12 mouse cellular contexts compared by ENCODE assay signal in genomic region chr10:18194737-18195141, GRCm38 (mm10). TPM values are rescaled to one million over a fixed set of nuclear protein-coding genes. Genes with fewer than 3 reads are reported as not detected.
DNase-seq lines count a peak whose midpoint lies in the region; ATAC-seq and TF ChIP-seq lines count a peak whose summit lies in the region.
"Had no signal": no experiment of that assay in that cellular context is flagged by ENCODE, and none has a peak within 500 bp of the region (broad histone marks: within the 10 kb centered on the region; RNA-seq: fewer than 3 reads in every experiment).

No protein-coding gene starts in this region.

- DNase-seq in kidney, adult 8-10 months = no peak
- DNase-seq in forelimb bud, embryonic 11.5 days (ENCODE audit: low read depth, low spot score) = peak; percentile 70
- no peak for DNase-seq in neural tube, embryonic 10.5 days (ENCODE audit: extremely low spot score, low spot score)
- no peak for DNase-seq in gastrocnemius, adult 2 months
- DNase-seq in layer of hippocampus, postnatal 10 days (ENCODE audit: low spot score in 2 of 2) = no peak
- DNase-seq: adrenal gland, postnatal 10 days had no signal

- WGBS in kidney, embryonic 16.5 days = 24% methylated on average over 14 of the region's 14 CpGs
- WGBS in limb, embryonic 15.5 days = 41% methylated on average over 14 of the region's 14 CpGs
- WGBS in stomach, embryonic 16.5 days = 22% methylated on average over 14 of the region's 14 CpGs

- H3K4me3 ChIP-seq in kidney, embryonic 16.5 days (ENCODE audit: low read length) = no peak overlapping the region
- H3K4me3 ChIP-seq in limb, embryonic 15.5 days = no peak overlapping the region
- H3K4me3 ChIP-seq in stomach, embryonic 16.5 days (replicated peaks; ENCODE audit: low read length) = no peak overlapping the region
- H3K4me3 ChIP-seq in gastrocnemius, adult 2 months = no peak overlapping the region

- H3K4me2 ChIP-seq in kidney, embryonic 16.5 days (replicated peaks; ENCODE audit: low read depth, low read length) = peak overlapping the region; percentile 33
- peak overlapping the region; percentile 25; the same call in 1 of the 2 replicates for H3K4me2 ChIP-seq in limb, embryonic 15.5 days
- H3K4me2 ChIP-seq in stomach, embryonic 16.5 days (ENCODE audit: low read depth, low read length) = peak overlapping the region; percentile 22
- H3K4me2 ChIP-seq: midbrain, embryonic 11.5 days had no signal

- H3K4me1 ChIP-seq in kidney, embryonic 16.5 days (ENCODE audit: insufficient read depth, low read length) = peaks cover 20% of the 10 kb centered on the region
- peaks cover 8% of the 10 kb centered on the region; the same call in 1 of the 2 replicates for H3K4me1 ChIP-seq in limb, embryonic 15.5 days
- peaks cover 9% of the 10 kb centered on the region for H3K4me1 ChIP-seq in stomach, embryonic 16.5 days (ENCODE audit: control insufficient read depth, insufficient read depth, low read length)

- peak; percentile 63; the same call in 1 of the 2 replicates for ATAC-seq in kidney, embryonic 16.5 days (ENCODE audit: low FRiP score, low TSS enrichment)
- peak; percentile 67; the same call in 1 of the 2 replicates for ATAC-seq in limb, embryonic 15.5 days (ENCODE audit: insufficient number of reproducible peaks, low FRiP score, low TSS enrichment, low read depth)
- peak; percentile 81; the same call in 1 of the 2 replicates for ATAC-seq in stomach, embryonic 16.5 days (ENCODE audit: insufficient read depth, low FRiP score)
- ATAC-seq: CD4-positive, CD25-positive, alpha-beta regulatory T cell, adult 4 months had no signal

- H3K36me3 ChIP-seq in kidney, embryonic 16.5 days (ENCODE audit: insufficient read depth, low read length) = no peaks in the 10 kb centered on the region
- no peaks in the 10 kb centered on the region for H3K36me3 ChIP-seq in limb, embryonic 15.5 days
- H3K36me3 ChIP-seq in stomach, embryonic 16.5 days (ENCODE audit: control insufficient read depth, insufficient read depth, low read length) = no peaks in the 10 kb centered on the region

- no peaks in the 10 kb centered on the region for H3K9me3 ChIP-seq in kidney, embryonic 16.5 days (ENCODE audit: low read length)
- no peaks in the 10 kb centered on the region for H3K9me3 ChIP-seq in limb, embryonic 15.5 days
- H3K9me3 ChIP-seq in stomach, embryonic 16.5 days (replicated peaks; ENCODE audit: control insufficient read depth, low read length) = no peaks in the 10 kb centered on the region

- H3K27ac ChIP-seq in kidney, embryonic 16.5 days (ENCODE audit: low read length) = no peak overlapping the region
- H3K27ac ChIP-seq in limb, embryonic 15.5 days = peak overlapping the region; percentile 65
- H3K27ac ChIP-seq in stomach, embryonic 16.5 days (ENCODE audit: low read length) = peak overlapping the region; percentile 89
- no peak overlapping the region for H3K27ac ChIP-seq in gastrocnemius, adult 2 months

- no peak for TF ChIP-seq CTCF in gastrocnemius, adult 2 months (IDR thresholded peaks at IDR 0.05)

- H3K27me3 ChIP-seq in kidney, embryonic 16.5 days (ENCODE audit: insufficient read depth, low read length) = no peaks in the 10 kb centered on the region
- no peaks in the 10 kb centered on the region for H3K27me3 ChIP-seq in limb, embryonic 15.5 days
- H3K27me3 ChIP-seq in stomach, embryonic 16.5 days (ENCODE audit: control insufficient read depth, insufficient read depth, low read length) = no peaks in the 10 kb centered on the region

- no peak overlapping the region for H3K9ac ChIP-seq in kidney, embryonic 16.5 days (replicated peaks; ENCODE audit: low read length)
- H3K9ac ChIP-seq in limb, embryonic 15.5 days = no peak overlapping the region
- H3K9ac ChIP-seq in stomach, embryonic 16.5 days (ENCODE audit: low read length) = no peak overlapping the region

- intact Hi-C loops in gastrocnemius, adult 2 months (cut with DNase I) = loop anchor here (10.0 kb wide), 1 partner anchor 90 kb away; no protein-coding TSS in a partner anchor

RNA-seq across cellular contexts. Expression of gene Ect2l, which starts 16.0 kb away (rescaled TPM):
- 0.35 and 0.39 TPM in 2 replicates for polyA plus RNA-seq in kidney, embryonic 16.5 days (2015; fragmentation: Nextera tagmentation; extraction: Ambion mirVana)
- 0.63 and 1.2 TPM in 2 replicates for polyA plus RNA-seq in limb, embryonic 15.5 days (2015; fragmentation: Nextera tagmentation; extraction: Ambion mirVana)
- polyA plus RNA-seq in stomach, embryonic 16.5 days (2015; fragmentation: Nextera tagmentation; extraction: Ambion mirVana) = 0.43 TPM in 1 of 2 replicates, not detected in the other
- total RNA-seq in gastrocnemius, adult 2 months (2021) = not detected
- under 1 TPM; 0.74 to 0.80 TPM for total RNA-seq in layer of hippocampus, postnatal 10 days (2021)
- total RNA-seq: adrenal gland, postnatal 10 days; common myeloid progenitor, adult 5-6 weeks had no signal

RNA-seq across cellular contexts. Expression of gene Ccdc28a, which starts 40.1 kb away (rescaled TPM):
- polyA plus RNA-seq in kidney, embryonic 16.5 days (2015; fragmentation: Nextera tagmentation; extraction: Ambion mirVana) = 16.2 and 16.9 TPM in 2 replicates
- polyA plus RNA-seq in limb, embryonic 15.5 days (2015; fragmentation: Nextera tagmentation; extraction: Ambion mirVana) = 15.8 and 17.1 TPM in 2 replicates
- 13.1 and 16.4 TPM in 2 replicates for polyA plus RNA-seq in stomach, embryonic 16.5 days (2015; fragmentation: Nextera tagmentation; extraction: Ambion mirVana)
- 1 to 10 TPM; 7.6 to 9.1 TPM for total RNA-seq in gastrocnemius, adult 2 months (2021)
- 10 to 100 TPM in 1 of 2 experiments, 1 to 10 TPM in 1; 9.6 to 12.4 TPM for total RNA-seq in layer of hippocampus, postnatal 10 days (2021)

Comparison
In these comparisons a context has a peak if more than half of its experiments do, and no peak if none do; other contexts are left out.
1. H3K27ac ChIP-seq: peak in limb, embryonic 15.5 days (single experiment) and stomach, embryonic 16.5 days (single experiment); none in kidney, embryonic 16.5 days (single experiment) and gastrocnemius, adult 2 months (single experiment).
2. Peak in every context shown above with its lines, with median percentiles within 50 percentile points of each other: ATAC-seq and H3K4me2 ChIP-seq.